Comparison of ENCODE assay signal across 27 mouse cellular contexts in genomic region chr5:30615819-30616218, GRCm38 (mm10). TPM values are rescaled to one million over a fixed set of nuclear protein-coding genes. Genes with fewer than 3 reads are reported as not detected.
DNase-seq lines count a peak whose midpoint lies in the region; ATAC-seq and TF ChIP-seq lines count a peak whose summit lies in the region.
"Had no signal": no experiment of that assay in that cellular context is flagged by ENCODE, and none has a peak within 500 bp of the region (broad histone marks: within the 10 kb centered on the region; RNA-seq: fewer than 3 reads in every experiment).

No protein-coding gene starts in this region.

- no peaks in the 10 kb centered on the region for H3K9me3 ChIP-seq in heart, embryonic 12.5 days (replicated peaks)
- no peaks in the 10 kb centered on the region for H3K9me3 ChIP-seq in heart, postnatal 0 days (replicated peaks; ENCODE audit: control insufficient read depth, low read length)
- H3K9me3 ChIP-seq in stomach, embryonic 15.5 days: no peaks in the 10 kb centered on the region
- H3K9me3 ChIP-seq: embryonic facial prominence, embryonic 10.5 days; embryonic facial prominence, embryonic 15.5 days; forebrain, embryonic 12.5 days; hindbrain, embryonic 12.5 days; intestine, embryonic 15.5 days; limb, embryonic 13.5 days; midbrain, embryonic 12.5 days; neural tube, embryonic 13.5 days had no signal

- no peak for TF ChIP-seq EP300 in heart, postnatal 0 days (IDR thresholded peaks at IDR 0.05; ENCODE audit: low read depth)

- no peak for ATAC-seq in heart, embryonic 12.5 days (ENCODE audit: insufficient number of reproducible peaks, low FRiP score)
- no peak for ATAC-seq in heart, postnatal 0 days (ENCODE audit: insufficient read depth, low read depth)
- ATAC-seq in stomach, embryonic 15.5 days (ENCODE audit: insufficient read depth, low FRiP score, low read depth): no peak
- ATAC-seq: forebrain, postnatal 0 days; hindbrain, postnatal 0 days had no signal

- H3K27ac ChIP-seq in heart, embryonic 12.5 days (ENCODE audit: poor library complexity, severe bottlenecking): peak overlapping the region; percentile 88
- H3K27ac ChIP-seq in heart, postnatal 0 days (ENCODE audit: low read depth): peak overlapping the region; percentile 92
- H3K27ac ChIP-seq in brown adipose tissue, adult 24 weeks (replicated peaks; ENCODE audit: low read depth, low read length): peak overlapping the region; percentile 64
- H3K27ac ChIP-seq in stomach, embryonic 15.5 days: peak overlapping the region; percentile 87; the same call in 1 of the 2 replicates
- H3K27ac ChIP-seq: embryonic facial prominence, embryonic 10.5 days; embryonic facial prominence, embryonic 15.5 days; forebrain, embryonic 12.5 days; hindbrain, embryonic 12.5 days; hindbrain, postnatal 0 days; kidney, postnatal 0 days; limb, embryonic 13.5 days; midbrain, embryonic 12.5 days; neural tube, embryonic 13.5 days had no signal

- H3K4me1 ChIP-seq in heart, embryonic 12.5 days (replicated peaks): peaks cover 64% of the 10 kb centered on the region
- peaks cover 44% of the 10 kb centered on the region for H3K4me1 ChIP-seq in heart, postnatal 0 days (ENCODE audit: control insufficient read depth, insufficient read depth)
- peaks cover 40% of the 10 kb centered on the region for H3K4me1 ChIP-seq in brown adipose tissue, adult 24 weeks (ENCODE audit: control insufficient read depth, insufficient read depth, insufficient read length, low read length)
- peaks cover 50% of the 10 kb centered on the region for H3K4me1 ChIP-seq in stomach, embryonic 15.5 days

- H3K9ac ChIP-seq in heart, embryonic 12.5 days: no peak overlapping the region
- no peak overlapping the region for H3K9ac ChIP-seq in heart, postnatal 0 days (replicated peaks; ENCODE audit: low read depth, low read length)
- H3K9ac ChIP-seq in stomach, embryonic 15.5 days: no peak overlapping the region
- H3K9ac ChIP-seq: embryonic facial prominence, embryonic 15.5 days; forebrain, embryonic 12.5 days; forebrain, postnatal 0 days; hindbrain, embryonic 12.5 days; intestine, embryonic 15.5 days; limb, embryonic 13.5 days; midbrain, embryonic 12.5 days; neural tube, embryonic 13.5 days had no signal

- H3K36me3 ChIP-seq in heart, embryonic 12.5 days: no peaks in the 10 kb centered on the region
- no peaks in the 10 kb centered on the region for H3K36me3 ChIP-seq in heart, postnatal 0 days (replicated peaks; ENCODE audit: control insufficient read depth, insufficient read depth, low read length)
- H3K36me3 ChIP-seq in stomach, embryonic 15.5 days: no peaks in the 10 kb centered on the region
- H3K36me3 ChIP-seq: embryonic facial prominence, embryonic 10.5 days; embryonic facial prominence, embryonic 15.5 days; forebrain, embryonic 12.5 days; hindbrain, embryonic 12.5 days; intestine, embryonic 15.5 days; limb, embryonic 13.5 days; midbrain, embryonic 12.5 days; neural tube, embryonic 13.5 days had no signal

- 51% methylated on average over 4 of the region's 4 CpGs for WGBS in heart, embryonic 12.5 days
- 55% methylated on average over 4 of the region's 4 CpGs for WGBS in heart, postnatal 0 days
- 53% methylated on average over 4 of the region's 4 CpGs for WGBS in stomach, embryonic 15.5 days

- TF ChIP-seq CTCF in heart, postnatal 0 days (IDR thresholded peaks at IDR 0.05; ENCODE audit: low read depth): no peak

- H3K27me3 ChIP-seq in heart, embryonic 12.5 days (replicated peaks): peaks cover 4% of the 10 kb centered on the region
- no peaks in the 10 kb centered on the region for H3K27me3 ChIP-seq in heart, postnatal 0 days (ENCODE audit: control insufficient read depth, insufficient read depth, low read length)
- H3K27me3 ChIP-seq in stomach, embryonic 15.5 days (replicated peaks): no peaks in the 10 kb centered on the region
- H3K27me3 ChIP-seq: intestine, embryonic 15.5 days had no signal

- intact Hi-C loops in heart, postnatal 10 days (cut with DNase I): no loop called here
- intact Hi-C loops in heart, postnatal 25 days (cut with DNase I): no loop called here

- H3K4me2 ChIP-seq in heart, embryonic 12.5 days: peak overlapping the region; percentile 20; the same call in 1 of the 2 replicates
- H3K4me2 ChIP-seq in heart, postnatal 0 days (ENCODE audit: low read depth, low read length): no peak overlapping the region
- H3K4me2 ChIP-seq in stomach, embryonic 15.5 days: no peak overlapping the region
- H3K4me2 ChIP-seq: embryonic facial prominence, embryonic 15.5 days; forebrain, embryonic 12.5 days; hindbrain, embryonic 12.5 days; intestine, embryonic 15.5 days; limb, embryonic 13.5 days; midbrain, embryonic 12.5 days; neural tube, embryonic 13.5 days had no signal

- no peak for DNase-seq in heart, postnatal 10 days
- no peak for DNase-seq in heart, postnatal 0 days (ENCODE audit: low spot score)
- no peak for DNase-seq in heart, postnatal 25 days (ENCODE audit: low spot score)
- DNase-seq in urinary bladder, postnatal 25 days (ENCODE audit: low spot score): no peak
- DNase-seq: B cell, adult 2 months; cerebellum, adult 18-20 months; cerebellum, postnatal 14 days; forebrain, postnatal 0 days; gastrocnemius, postnatal 10 days; kidney, adult 2 months; kidney, postnatal 4 days; right cerebral cortex, postnatal 4 days; thymus, postnatal 14 days had no signal

- H3K4me3 ChIP-seq in heart, embryonic 12.5 days: no peak overlapping the region
- H3K4me3 ChIP-seq in heart, postnatal 0 days (ENCODE audit: low read depth, low read length): no peak overlapping the region
- no peak overlapping the region for H3K4me3 ChIP-seq in brown adipose tissue, adult 24 weeks (ENCODE audit: insufficient read depth, low read depth, low read length)
- no peak overlapping the region for H3K4me3 ChIP-seq in stomach, embryonic 15.5 days (replicated peaks)
- H3K4me3 ChIP-seq: embryonic facial prominence, embryonic 10.5 days; embryonic facial prominence, embryonic 15.5 days; forebrain, embryonic 12.5 days; hindbrain, embryonic 12.5 days; intestine, embryonic 15.5 days; limb, embryonic 13.5 days; midbrain, embryonic 12.5 days; neural tube, embryonic 13.5 days had no signal

RNA-seq across cellular contexts. Expression of gene Kcnk3, which starts 27.8 kb away (rescaled TPM):
- polyA plus RNA-seq in heart, embryonic 12.5 days (2016; fragmentation: Nextera tagmentation; extraction: Ambion mirVana): 45.1 and 46.2 TPM in 2 replicates
- total RNA-seq in heart, postnatal 10 days (2021): 100 to 1,000 TPM; 159 to 183 TPM
- 55.5 and 70.0 TPM in 2 replicates for total RNA-seq in heart, postnatal 0 days (2014; rRNA removed; ENCODE audit: low replicate concordance)
- 36.4 and 45.3 TPM in 2 replicates for polyA plus RNA-seq in heart, postnatal 0 days (2015; fragmentation: Nextera tagmentation; extraction: Ambion mirVana)
- 100 to 1,000 TPM; 250 to 251 TPM for total RNA-seq in heart, postnatal 25 days (2021)
- polyA plus RNA-seq in brown adipose tissue, adult 24 weeks (2012; ENCODE audit: insufficient read depth, insufficient read length, missing spikeins): 118 and 132 TPM in 2 replicates
- 13.5 and 15.3 TPM in 2 replicates for polyA plus RNA-seq in stomach, embryonic 15.5 days (2015; fragmentation: Nextera tagmentation; extraction: Ambion mirVana)
- total RNA-seq: megakaryocyte, adult 5-6 weeks had no signal

RNA-seq across cellular contexts. Expression of gene Slc35f6, which starts 31.9 kb away (rescaled TPM):
- polyA plus RNA-seq in heart, embryonic 12.5 days (2016; fragmentation: Nextera tagmentation; extraction: Ambion mirVana): 21.4 and 24.9 TPM in 2 replicates
- total RNA-seq in heart, postnatal 10 days (2021): 10 to 100 TPM; 42.1 to 45.4 TPM
- 61.3 and 86.8 TPM in 2 replicates for total RNA-seq in heart, postnatal 0 days (2014; rRNA removed; ENCODE audit: low replicate concordance)
- 30.5 and 31.7 TPM in 2 replicates for polyA plus RNA-seq in heart, postnatal 0 days (2015; fragmentation: Nextera tagmentation; extraction: Ambion mirVana)
- total RNA-seq in heart, postnatal 25 days (2021): 10 to 100 TPM; 44.1 to 47.2 TPM
- 20.9 and 21.8 TPM in 2 replicates for polyA plus RNA-seq in brown adipose tissue, adult 24 weeks (2012; ENCODE audit: insufficient read depth, insufficient read length, missing spikeins)
- polyA plus RNA-seq in stomach, embryonic 15.5 days (2015; fragmentation: Nextera tagmentation; extraction: Ambion mirVana): 26.8 and 27.9 TPM in 2 replicates

RNA-seq across cellular contexts. Expression of gene Cenpa, which starts 50.8 kb away (rescaled TPM):
- polyA plus RNA-seq in heart, embryonic 12.5 days (2016; fragmentation: Nextera tagmentation; extraction: Ambion mirVana): 264 and 282 TPM in 2 replicates
- total RNA-seq in heart, postnatal 10 days (2021): 10 to 100 TPM; 85.5 to 86.1 TPM
- 87.9 and 158 TPM in 2 replicates for total RNA-seq in heart, postnatal 0 days (2014; rRNA removed; ENCODE audit: low replicate concordance)
- 128 and 158 TPM in 2 replicates for polyA plus RNA-seq in heart, postnatal 0 days (2015; fragmentation: Nextera tagmentation; extraction: Ambion mirVana)
- total RNA-seq in heart, postnatal 25 days (2021): 10 to 100 TPM; 42.0 to 43.0 TPM
- polyA plus RNA-seq in brown adipose tissue, adult 24 weeks (2012; ENCODE audit: insufficient read depth, insufficient read length, missing spikeins): 4.2 and 13.7 TPM in 2 replicates
- polyA plus RNA-seq in stomach, embryonic 15.5 days (2015; fragmentation: Nextera tagmentation; extraction: Ambion mirVana): 218 TPM in 2 replicates
